Mouse (Mus musculus): ENCODE data around the gene Rsph9. TPM values are rescaled to one million over a fixed set of nuclear protein-coding genes. Genes with fewer than 3 reads are reported as not detected.

The Rsph9 gene
- polyA plus RNA-seq, 1 experiment, result 2.5 TPM

DNA sequence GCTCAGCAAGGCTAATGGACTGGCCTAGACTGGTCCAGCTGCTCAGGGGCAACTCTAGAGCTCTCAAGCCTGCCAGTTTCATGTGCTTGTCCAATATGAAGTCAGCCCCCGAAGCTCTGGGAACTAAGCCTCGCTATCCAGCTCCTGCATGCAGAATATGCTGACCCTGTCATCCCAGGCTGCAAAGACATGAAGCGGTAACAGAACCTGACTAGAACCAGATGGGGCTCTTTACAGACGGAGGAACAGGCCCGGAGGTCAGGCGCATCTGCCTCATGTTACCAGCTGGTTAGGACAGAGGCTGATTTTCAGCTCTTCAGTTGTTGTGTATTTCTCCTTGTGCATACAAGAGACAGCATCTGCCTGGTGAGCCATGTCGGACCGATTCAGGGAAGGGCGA is 42.1 kb downstream of the Rsph9 start:
- Histone ChIP-seq H3K27me3 (ENCODE audit: control insufficient read depth, insufficient read depth, insufficient read length) (no peaks in the 10 kb centered on the region), H3K4me3 (ENCODE audit: insufficient read depth, poor library complexity, severe bottlenecking) (no peak overlapping the region), H3K36me3 (ENCODE audit: control insufficient read depth, insufficient read depth) (no peaks in the 10 kb centered on the region), H3K79me3 (ENCODE audit: low read depth) (no peaks in the 10 kb centered on the region), H3ac (ENCODE audit: control insufficient read depth, insufficient read length, low read depth) (no peak overlapping the region), H3K79me2 (ENCODE audit: control insufficient read depth, insufficient read depth) (no peaks in the 10 kb centered on the region)
- TF ChIP-seq MYOG (IDR thresholded peaks at IDR 0.05; ENCODE audit: control insufficient read depth, extremely low read depth, insufficient read length) (no peak), CTCF (IDR thresholded peaks at IDR 0.05; ENCODE audit: control insufficient read depth, insufficient read depth, insufficient read length) (no peak), FOSL1 (IDR thresholded peaks at IDR 0.05; ENCODE audit: insufficient read depth, low read length, poor library complexity, severe bottlenecking) (no peak), USF1 (IDR thresholded peaks at IDR 0.05; ENCODE audit: low read depth) (no peak), MYOD1 (IDR thresholded peaks at IDR 0.05; ENCODE audit: control insufficient read depth, insufficient read length, low read depth) (no peak), MAX (IDR thresholded peaks at IDR 0.05) (no peak), CEBPB (IDR thresholded peaks at IDR 0.05; ENCODE audit: low read depth) (no peak)

DNA sequence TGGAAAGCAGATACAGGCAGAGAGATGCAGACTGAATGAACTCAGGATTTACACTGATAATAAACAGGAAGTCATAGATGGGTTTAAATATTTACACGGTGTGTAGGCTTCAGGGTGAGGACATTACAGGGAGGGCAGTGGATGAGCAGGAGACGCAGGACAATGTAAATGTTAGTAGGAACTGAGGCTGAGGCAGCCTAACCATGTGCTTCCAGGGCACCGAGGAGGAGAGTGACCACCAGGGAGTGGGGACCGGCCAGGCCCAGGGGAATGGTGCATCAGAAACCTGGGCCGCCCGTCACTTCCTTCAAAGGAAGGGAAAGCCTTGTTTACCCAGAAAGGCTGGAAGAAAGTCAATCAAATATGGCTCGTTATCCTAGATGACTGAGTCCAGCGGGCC is 45.5 kb downstream of the Rsph9 start:
- TF ChIP-seq CTCF (IDR thresholded peaks at IDR 0.05; ENCODE audit: control insufficient read depth, insufficient read depth, insufficient read length) (no peak), CEBPB (IDR thresholded peaks at IDR 0.05; ENCODE audit: low read depth) (no peak), MAX (IDR thresholded peaks at IDR 0.05) (no peak), MYOG (IDR thresholded peaks at IDR 0.05; ENCODE audit: control insufficient read depth, extremely low read depth, insufficient read length) (no peak), MYOD1 (IDR thresholded peaks at IDR 0.05; ENCODE audit: control insufficient read depth, insufficient read length, low read depth) (no peak), FOSL1 (IDR thresholded peaks at IDR 0.05; ENCODE audit: insufficient read depth, low read length, poor library complexity, severe bottlenecking) (no peak), USF1 (IDR thresholded peaks at IDR 0.05; ENCODE audit: low read depth) (no peak)
- no peaks in the 10 kb centered on the region for H3K79me2 ChIP-seq (ENCODE audit: control insufficient read depth, insufficient read depth)
- no peaks in the 10 kb centered on the region for H3K79me3 ChIP-seq (ENCODE audit: low read depth)
- peaks cover 9% of the 10 kb centered on the region for H3K27me3 ChIP-seq (ENCODE audit: control insufficient read depth, insufficient read depth, insufficient read length)
- no peak overlapping the region for H3ac ChIP-seq (ENCODE audit: control insufficient read depth, insufficient read length, low read depth)
- H3K36me3 ChIP-seq (ENCODE audit: control insufficient read depth, insufficient read depth), result no peaks in the 10 kb centered on the region
- H3K4me3 ChIP-seq (ENCODE audit: insufficient read depth, poor library complexity, severe bottlenecking), result no peak overlapping the region

DNA sequence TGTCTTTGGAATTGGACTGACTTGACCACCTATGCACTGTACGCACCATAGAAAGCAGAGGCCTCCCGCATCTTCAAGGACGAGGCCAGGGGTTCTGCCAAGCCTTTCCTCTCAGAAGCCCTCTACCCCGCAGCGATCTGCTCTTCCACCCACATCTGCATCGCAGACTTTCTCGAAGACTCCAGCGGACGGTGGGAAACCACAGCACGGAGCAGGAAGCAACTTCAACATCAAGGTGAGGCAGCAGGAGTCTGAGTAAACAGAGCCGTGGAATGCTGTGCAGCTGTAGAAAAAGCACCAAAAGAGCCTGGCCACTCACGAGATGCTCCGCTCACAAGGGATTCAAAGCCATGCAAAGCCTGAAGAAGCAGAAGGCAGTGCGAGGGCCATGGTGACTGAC is 52.1 kb downstream of the Rsph9 start:
- H3K79me3 ChIP-seq (ENCODE audit: low read depth), result no peaks in the 10 kb centered on the region

DNA sequence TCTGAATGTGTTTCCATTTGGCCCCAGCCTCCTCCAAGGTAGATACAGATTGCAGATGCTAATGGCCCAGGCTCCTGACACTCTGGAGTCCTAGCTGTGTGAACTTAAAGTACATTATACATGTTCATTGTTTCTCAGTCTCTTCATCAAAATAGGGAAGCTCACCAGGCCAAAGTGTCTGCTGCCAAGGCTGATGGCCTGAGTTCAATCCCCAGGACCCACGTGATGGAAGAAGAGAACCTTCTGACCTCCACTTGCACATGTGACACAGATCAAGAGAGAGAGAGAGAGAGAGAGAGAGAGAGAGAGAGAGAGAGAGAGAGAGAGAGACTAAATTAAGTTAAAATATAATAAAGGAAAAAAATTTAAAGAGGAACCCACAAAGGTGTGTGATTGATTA is 52.7 kb downstream of the Rsph9 start:
- peaks cover 9% of the 10 kb centered on the region for H3K27me3 ChIP-seq (ENCODE audit: control insufficient read depth, insufficient read depth, insufficient read length)
- no peak overlapping the region for H3K4me3 ChIP-seq (ENCODE audit: insufficient read depth, poor library complexity, severe bottlenecking)
- H3K79me3 ChIP-seq (ENCODE audit: low read depth), result no peaks in the 10 kb centered on the region
- no peaks in the 10 kb centered on the region for H3K36me3 ChIP-seq (ENCODE audit: control insufficient read depth, insufficient read depth)
- TF ChIP-seq CTCF (IDR thresholded peaks at IDR 0.05; ENCODE audit: control insufficient read depth, insufficient read depth, insufficient read length), result no peak
- no peak for TF ChIP-seq CEBPB (IDR thresholded peaks at IDR 0.05; ENCODE audit: low read depth)
- no peak for TF ChIP-seq MAX (IDR thresholded peaks at IDR 0.05)
- TF ChIP-seq MYOD1 (IDR thresholded peaks at IDR 0.05; ENCODE audit: control insufficient read depth, insufficient read length, low read depth), result no peak
- TF ChIP-seq MYOG (IDR thresholded peaks at IDR 0.05; ENCODE audit: control insufficient read depth, extremely low read depth, insufficient read length), result no peak
- no peak for TF ChIP-seq USF1 (IDR thresholded peaks at IDR 0.05; ENCODE audit: low read depth)
- TF ChIP-seq FOSL1 (IDR thresholded peaks at IDR 0.05; ENCODE audit: insufficient read depth, low read length, poor library complexity, severe bottlenecking), result no peak
- no peaks in the 10 kb centered on the region for H3K79me2 ChIP-seq (ENCODE audit: control insufficient read depth, insufficient read depth)
- H3ac ChIP-seq (ENCODE audit: control insufficient read depth, insufficient read length, low read depth), result no peak overlapping the region

More for the DNA sequence above, 52.1 kb downstream of the Rsph9 start:
- no peak overlapping the region for H3K4me3 ChIP-seq (ENCODE audit: insufficient read depth, poor library complexity, severe bottlenecking)
- peaks cover 9% of the 10 kb centered on the region for H3K27me3 ChIP-seq (ENCODE audit: control insufficient read depth, insufficient read depth, insufficient read length)
- no peak overlapping the region for H3ac ChIP-seq (ENCODE audit: control insufficient read depth, insufficient read length, low read depth)
- no peaks in the 10 kb centered on the region for H3K79me2 ChIP-seq (ENCODE audit: control insufficient read depth, insufficient read depth)
- no peaks in the 10 kb centered on the region for H3K36me3 ChIP-seq (ENCODE audit: control insufficient read depth, insufficient read depth)
- TF ChIP-seq FOSL1 (IDR thresholded peaks at IDR 0.05; ENCODE audit: insufficient read depth, low read length, poor library complexity, severe bottlenecking) (no peak), USF1 (IDR thresholded peaks at IDR 0.05; ENCODE audit: low read depth) (no peak), MYOG (IDR thresholded peaks at IDR 0.05; ENCODE audit: control insufficient read depth, extremely low read depth, insufficient read length) (no peak), CTCF (IDR thresholded peaks at IDR 0.05; ENCODE audit: control insufficient read depth, insufficient read depth, insufficient read length) (no peak), MYOD1 (IDR thresholded peaks at IDR 0.05; ENCODE audit: control insufficient read depth, insufficient read length, low read depth) (no peak), CEBPB (IDR thresholded peaks at IDR 0.05; ENCODE audit: low read depth) (no peak), MAX (IDR thresholded peaks at IDR 0.05) (no peak)

DNA sequence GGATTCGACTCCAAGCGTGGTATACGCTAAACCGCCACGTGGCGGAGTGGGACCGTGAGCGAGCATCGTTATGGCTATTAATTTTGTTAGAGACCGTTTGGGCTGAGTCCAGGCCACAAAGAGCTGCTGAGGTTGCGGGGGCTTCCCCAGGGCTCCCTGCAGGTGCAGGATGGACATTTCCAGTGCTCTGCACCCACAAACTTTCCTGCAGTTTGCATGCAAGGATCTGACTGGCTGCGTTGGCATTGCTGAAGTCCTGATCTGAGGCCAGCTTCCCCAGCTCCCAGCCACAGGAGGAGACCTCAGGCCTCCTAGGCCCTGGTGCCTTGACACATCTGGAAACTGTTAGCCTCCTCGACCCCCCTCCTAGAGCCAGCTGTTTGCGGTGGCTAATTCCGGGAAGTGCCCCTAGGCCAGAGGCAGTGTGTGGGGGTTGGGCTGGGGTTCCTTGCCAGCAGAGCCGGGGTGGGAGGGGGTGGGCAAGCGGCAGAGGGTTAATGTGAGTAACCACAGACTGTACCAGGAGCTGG is 57.6 kb downstream of the Rsph9 start:
- no peaks in the 10 kb centered on the region for H3K36me3 ChIP-seq (ENCODE audit: control insufficient read depth, insufficient read depth)
- TF ChIP-seq MYOD1 (IDR thresholded peaks at IDR 0.05; ENCODE audit: control insufficient read depth, insufficient read length, low read depth) (peak; percentile 49), MAX (IDR thresholded peaks at IDR 0.05) (no peak)
- H3K79me3 ChIP-seq (ENCODE audit: low read depth), result no peaks in the 10 kb centered on the region
- H3K79me2 ChIP-seq (ENCODE audit: control insufficient read depth, insufficient read depth), result no peaks in the 10 kb centered on the region
- no peaks in the 10 kb centered on the region for H3K27me3 ChIP-seq (ENCODE audit: control insufficient read depth, insufficient read depth, insufficient read length)
- peak overlapping the region; percentile 6 for H3ac ChIP-seq (ENCODE audit: control insufficient read depth, insufficient read length, low read depth)
- no peak overlapping the region for H3K4me3 ChIP-seq (ENCODE audit: insufficient read depth, poor library complexity, severe bottlenecking)

DNA sequence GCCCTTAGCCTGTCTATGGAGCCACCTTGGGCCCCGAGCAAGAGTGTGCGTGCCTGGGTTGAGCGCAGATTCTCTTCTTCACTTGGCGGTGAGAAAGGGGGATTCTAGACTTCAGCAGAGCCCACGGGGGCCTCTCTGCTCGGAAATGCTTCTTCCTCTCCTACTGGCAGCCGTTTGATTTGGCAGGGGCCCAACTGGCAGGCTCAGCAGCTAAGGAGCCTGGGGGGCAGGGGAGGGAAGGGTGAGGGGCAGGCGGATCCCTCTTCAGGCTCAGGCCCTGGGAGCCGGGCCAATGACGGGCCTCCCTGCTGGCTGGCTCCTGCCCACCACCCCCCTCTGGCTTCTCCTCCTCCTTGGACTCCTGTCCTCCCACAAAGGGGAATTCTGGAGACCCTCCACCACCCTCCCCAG is 59.9 kb downstream of the Rsph9 start:
- Histone ChIP-seq H3K36me3 (ENCODE audit: control insufficient read depth, insufficient read depth) (no peaks in the 10 kb centered on the region), H3K79me2 (ENCODE audit: control insufficient read depth, insufficient read depth) (no peaks in the 10 kb centered on the region), H3K27me3 (ENCODE audit: control insufficient read depth, insufficient read depth, insufficient read length) (no peaks in the 10 kb centered on the region), H3ac (ENCODE audit: control insufficient read depth, insufficient read length, low read depth) (no peak overlapping the region), H3K4me3 (ENCODE audit: insufficient read depth, poor library complexity, severe bottlenecking) (no peak overlapping the region), H3K79me3 (ENCODE audit: low read depth) (no peaks in the 10 kb centered on the region)
- TF ChIP-seq CEBPB (IDR thresholded peaks at IDR 0.05; ENCODE audit: low read depth) (no peak), MYOG (IDR thresholded peaks at IDR 0.05; ENCODE audit: control insufficient read depth, extremely low read depth, insufficient read length) (no peak), CTCF (IDR thresholded peaks at IDR 0.05; ENCODE audit: control insufficient read depth, insufficient read depth, insufficient read length) (no peak), FOSL1 (IDR thresholded peaks at IDR 0.05; ENCODE audit: insufficient read depth, low read length, poor library complexity, severe bottlenecking) (no peak), MYOD1 (IDR thresholded peaks at IDR 0.05; ENCODE audit: control insufficient read depth, insufficient read length, low read depth) (no peak), USF1 (IDR thresholded peaks at IDR 0.05; ENCODE audit: low read depth) (no peak), MAX (IDR thresholded peaks at IDR 0.05) (no peak)

Data from C2C12 (cell line).